Mouse (Mus musculus) adrenal gland (tissue): ENCODE results near the gene Lmntd1.

Experiments used
- intact Hi-C: fragments of 180-260 bp; cut with DNase I; formaldehyde crosslinking; loops from one replicate; pipeline ENCODE4 v1.15.1; 2025

The Lmntd1 gene

DNA sequence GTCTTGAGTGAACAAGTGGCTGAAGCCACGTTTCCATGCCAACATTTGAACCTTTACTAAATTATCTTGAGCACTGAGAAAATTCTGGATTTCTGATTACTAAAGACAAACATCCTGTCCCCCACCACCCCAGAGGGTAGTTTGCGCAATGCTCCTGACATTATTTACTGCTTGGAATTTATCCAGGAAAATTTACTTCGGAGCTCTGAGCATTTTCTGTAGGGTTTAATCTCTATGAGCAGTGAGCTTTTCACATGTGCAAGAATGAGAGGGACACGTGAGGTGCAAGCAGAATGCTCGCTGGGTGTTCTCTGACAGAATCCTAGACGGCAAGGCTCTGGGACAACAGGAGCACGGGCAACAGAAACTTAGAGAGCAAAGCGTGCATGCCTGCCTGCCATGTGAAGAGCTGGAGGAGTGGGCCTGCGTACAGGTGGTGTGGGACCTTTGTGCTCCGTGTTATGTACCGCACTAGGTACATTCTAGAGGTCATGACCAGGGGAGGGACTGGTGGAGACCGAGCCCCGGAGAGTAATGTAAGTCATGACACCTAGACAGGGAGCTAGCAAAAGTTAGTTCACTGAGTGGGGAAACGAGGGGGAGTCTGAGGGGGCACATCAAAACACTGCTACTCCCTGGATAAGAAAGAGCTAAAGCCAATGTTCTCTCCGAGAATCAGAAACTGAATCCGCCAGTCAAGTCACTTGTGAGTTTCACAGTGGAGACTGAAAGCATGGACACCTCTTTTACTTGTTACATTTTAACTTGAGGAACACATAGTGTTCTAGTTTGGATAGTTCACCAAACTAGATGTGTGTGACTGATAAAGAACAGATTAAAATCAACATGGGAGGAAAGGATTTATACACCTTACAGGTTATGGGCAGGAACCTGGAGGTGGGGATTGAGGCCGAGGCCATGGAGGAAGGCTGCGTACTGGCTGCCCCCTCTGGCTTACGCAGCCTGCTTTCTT is 114.3 kb downstream of the Lmntd1 start:
- intact Hi-C loops, result no loop called here

DNA sequence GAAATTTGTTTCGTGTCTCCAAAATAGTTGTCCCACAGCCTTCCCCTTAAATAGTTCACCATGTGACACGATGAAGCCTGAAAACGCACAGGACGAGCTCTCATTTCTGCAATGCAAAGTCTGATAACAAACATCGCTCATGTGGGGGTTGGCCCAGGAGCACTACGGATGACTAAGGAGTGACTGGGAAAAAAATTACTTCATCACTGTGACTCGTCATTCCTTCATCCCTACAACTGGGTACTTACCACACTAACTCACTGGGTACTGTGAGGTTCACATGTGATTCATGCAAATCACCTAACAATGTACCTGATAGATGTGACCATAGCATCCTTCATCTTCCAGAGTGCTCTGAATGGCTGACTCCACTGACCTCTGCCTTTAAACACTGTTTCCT is 118.4 kb downstream of the Lmntd1 start:
- intact Hi-C loops, result no loop called here

DNA sequence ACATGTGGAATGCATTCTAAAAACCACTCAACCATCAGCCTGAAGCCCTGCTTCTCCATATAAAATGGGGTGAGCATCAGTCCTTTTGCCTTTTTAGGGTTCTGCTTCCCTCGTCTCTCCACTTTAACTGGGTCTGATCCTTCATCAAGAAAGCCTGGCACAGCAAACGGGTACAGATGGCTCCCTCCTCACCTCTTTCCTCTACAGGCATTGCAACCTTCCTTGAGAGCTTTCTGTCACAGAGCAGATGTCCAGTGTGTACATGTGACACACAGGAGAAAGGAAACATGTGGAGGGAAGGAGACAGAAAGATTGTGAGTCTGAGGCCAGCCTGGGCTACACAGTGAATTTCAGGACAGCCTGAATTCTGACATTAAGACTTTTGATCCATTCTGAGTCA is 125.9 kb downstream of the Lmntd1 start:
- intact Hi-C loops, result no loop called here

DNA sequence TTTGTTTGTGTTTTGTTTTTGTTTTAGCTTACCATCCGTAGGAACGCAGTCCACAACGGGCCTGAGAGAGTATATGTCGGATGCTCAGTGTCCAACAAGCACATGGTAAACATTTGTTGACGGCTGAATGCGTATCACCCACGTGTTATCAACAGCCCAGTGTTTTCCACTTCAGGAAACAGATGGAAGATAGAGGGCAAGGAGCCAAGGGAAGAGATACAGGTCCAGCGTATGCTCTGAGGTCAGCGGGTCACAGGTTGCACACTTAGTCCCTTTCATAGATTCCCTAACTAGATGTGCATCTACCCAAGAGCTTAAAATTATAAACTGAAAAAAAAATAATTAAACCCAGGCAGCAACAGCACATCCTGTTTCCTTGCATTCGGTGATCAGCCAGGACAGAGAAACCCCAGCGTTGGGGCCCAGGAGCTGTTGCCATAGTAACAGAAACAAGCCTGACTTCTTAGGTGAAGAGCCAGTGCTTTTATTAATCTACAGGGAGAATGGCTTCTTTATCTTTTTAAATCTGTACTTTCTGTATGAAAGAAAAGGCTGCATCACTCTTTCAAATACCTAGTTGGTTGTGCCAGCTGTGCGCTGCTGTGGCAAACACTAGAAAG is 128.0 kb downstream of the Lmntd1 start:
- intact Hi-C loops, result no loop called here

DNA sequence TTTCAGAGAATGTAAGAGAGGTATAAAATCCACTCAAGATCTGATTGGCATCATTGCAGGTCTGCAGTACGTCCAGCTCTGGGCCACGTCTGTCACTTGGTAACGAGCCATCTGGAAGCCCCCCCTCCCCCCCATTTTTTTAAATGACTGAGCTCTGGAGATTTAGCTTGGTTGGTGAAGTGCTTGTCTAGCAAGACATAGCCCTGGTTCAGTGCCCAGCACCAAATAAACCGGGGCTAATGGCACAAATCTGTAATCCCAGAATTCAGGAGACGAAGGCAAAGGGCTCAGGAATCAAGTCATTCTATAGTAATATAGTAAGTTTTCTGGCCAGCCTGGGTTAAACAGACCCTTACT is 130.8 kb downstream of the Lmntd1 start:
- intact Hi-C loops, result no loop called here

DNA sequence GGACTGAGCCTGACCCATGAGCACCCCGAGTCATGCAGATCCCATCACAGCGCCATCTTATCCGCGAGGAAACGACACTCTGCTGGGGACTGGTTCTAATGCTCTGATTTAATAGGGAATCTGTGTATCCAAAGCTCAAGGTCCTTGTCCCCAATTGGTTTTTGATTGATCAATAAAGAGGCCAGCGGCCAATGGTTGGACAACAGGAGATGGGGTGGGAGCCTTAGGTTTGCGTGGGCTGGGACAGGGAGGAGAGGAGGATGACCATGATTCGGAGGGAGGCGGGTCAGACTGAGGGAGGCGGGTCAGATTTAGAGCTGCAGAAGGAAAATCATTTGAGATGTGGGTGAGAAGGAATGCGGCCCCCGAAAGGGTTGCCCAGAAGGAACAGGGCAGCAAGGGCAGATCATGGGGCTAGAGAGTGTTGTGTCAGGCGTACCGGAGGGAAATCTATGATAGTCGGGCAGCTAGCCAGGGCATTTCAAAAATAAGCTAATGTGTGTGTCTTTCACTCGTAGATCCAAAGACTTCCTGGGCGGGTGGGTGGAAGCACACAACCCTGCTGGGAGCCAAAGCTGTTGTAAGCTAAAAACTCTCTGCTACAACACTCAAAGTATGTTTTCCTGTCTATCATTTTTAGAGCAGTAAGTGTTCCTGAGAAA is 131.3 kb downstream of the Lmntd1 start:
- intact Hi-C loops, result no loop called here

DNA sequence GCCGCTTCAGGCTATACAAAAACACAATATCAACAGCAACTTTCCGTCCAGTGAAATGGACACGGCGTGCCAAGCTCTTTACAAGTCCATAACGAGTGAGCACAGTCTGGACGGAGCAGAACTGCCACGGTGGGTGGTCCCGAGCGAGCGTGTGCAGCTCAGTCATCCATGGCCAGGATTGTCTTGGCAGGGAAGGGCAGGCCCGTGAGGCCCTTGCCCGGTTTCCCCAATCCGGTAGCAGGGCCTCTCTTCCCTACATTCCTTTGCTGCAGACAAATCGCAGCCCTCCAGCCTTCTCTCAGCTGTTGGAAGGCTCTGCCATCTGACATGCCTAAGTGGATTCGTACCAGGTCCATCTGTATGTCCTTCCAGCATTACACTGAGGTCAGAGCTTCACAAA is 132.2 kb downstream of the Lmntd1 start:
- intact Hi-C loops, result no loop called here

DNA sequence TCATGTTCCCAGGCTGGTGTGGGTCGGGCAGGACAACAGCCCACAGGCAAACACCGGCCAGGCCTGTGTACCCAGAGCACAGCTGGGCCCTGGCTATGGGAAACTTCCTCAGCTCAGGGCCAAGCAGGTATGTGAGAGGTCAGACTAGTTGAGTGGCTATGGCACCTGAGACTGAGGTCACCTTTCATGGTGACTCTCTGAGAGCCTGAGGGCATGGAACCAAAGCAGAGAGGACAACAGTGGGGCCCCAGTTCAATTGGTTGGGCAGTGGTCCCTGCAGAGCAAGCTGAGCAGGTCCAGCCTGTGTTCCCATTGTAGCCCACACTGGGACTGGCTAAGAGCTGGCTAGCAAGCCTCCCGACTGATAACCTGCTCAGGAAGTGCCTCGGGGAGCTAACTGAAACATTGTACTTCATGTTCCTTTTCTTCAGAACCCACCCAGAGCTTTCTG is 135.3 kb downstream of the Lmntd1 start:
- intact Hi-C loops, result no loop called here

DNA sequence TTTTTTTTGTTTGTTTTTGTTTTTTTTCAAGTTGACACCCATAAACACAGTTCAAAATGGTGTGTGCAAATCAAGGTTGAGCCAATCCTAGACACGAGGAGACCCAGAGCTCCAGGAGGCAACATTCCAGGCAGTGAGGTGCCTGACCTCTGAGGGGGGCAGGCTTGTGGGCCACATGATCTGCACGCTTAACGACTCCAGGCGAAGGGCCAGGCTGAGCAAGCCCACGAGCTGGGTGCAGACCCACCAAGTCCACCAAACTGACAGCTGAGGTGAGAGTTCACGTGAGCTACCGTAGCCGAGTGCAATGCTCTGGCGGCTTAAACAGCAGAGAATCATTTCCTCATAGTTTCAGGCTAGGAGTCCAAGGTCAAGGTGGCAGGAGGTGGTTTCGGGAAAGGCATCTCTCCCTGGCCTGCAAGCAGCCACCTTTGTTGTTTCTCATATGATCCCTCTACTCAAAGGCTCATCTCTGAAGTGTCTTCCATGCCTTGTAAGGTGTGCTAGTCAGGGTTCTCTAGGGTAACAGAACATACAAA is 136.7 kb downstream of the Lmntd1 start:
- intact Hi-C loops, result no loop called here

DNA sequence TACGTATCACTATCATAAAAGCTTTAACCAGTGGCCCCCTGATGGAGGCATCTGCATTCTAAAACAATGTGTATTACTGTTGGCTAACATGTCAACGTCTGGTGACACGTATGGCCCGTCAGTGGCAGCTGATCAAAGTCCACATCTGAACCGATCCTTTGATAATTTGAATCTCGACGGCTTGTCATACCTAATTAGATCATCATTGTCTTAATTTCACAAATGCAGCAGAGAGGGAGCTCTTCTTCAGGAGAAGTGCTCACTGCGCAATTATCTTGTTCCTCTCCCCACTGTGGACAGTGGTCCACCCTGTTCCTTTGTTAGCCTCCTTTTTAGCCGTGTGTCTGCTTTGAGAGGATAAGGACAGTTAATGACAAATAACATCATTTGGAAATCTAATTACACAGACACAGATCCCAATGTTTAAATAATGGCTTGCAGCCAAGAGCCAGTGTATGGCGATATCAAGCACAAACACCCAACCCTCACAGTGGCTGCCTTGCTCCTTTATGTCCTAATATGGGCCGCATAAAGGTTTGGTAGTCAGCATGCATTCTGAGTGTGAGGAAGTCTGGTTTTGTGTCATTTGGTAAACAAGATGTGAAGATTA is 142.4 kb downstream of the Lmntd1 start:
- intact Hi-C loops, result no loop called here

DNA sequence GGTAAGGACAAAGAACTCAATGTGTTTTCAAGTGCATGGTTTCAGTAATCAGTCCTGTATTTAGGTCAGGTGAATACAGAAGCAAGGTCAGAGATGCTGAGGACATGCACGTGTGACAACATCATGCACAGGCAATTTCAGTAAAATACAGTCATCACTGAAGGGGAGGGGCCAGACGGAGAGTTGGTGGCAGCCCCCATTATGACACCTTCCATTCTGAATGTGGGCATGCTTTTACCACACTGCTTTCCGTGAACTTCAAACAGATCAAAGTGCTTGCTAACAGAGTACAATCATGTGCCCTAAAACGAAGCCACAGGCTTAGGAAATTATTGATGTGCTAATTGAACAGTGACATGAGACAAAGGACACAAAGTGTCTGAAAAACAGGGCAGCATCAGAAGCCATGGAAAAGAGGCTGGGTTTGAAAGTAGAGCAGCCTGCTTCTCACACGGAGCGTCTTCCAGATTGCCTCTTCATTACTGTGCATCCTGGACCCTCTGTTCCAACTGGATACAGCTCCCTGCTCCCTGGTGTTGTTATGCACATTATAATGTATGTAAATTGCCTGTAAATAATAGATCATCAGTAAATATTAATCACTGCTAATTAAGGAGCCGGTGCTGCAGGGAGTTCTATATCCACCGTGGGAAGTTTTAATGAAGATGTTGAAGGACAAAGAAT is 144.7 kb downstream of the Lmntd1 start:
- intact Hi-C loops, result no loop called here

DNA sequence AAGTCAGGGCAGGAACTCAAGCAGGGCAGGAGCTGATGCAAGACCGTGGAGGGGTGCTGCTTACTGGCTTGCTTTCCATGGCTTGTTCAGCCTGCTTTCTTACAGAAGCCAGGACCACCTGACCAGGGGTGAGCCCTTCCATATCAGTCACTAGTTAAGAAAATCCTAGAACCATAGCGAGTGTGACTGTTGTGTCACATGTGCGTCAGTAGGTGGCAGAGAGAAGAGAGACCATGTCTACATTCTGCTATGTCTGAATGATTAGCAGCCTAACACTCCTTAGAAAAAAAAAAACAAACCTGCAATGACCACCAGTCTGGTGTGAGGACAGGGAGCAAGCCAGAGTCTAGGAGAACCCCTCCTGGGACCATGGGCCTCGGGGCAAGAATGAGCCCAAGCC is 150.1 kb downstream of the Lmntd1 start:
- intact Hi-C loops, result no loop called here

DNA sequence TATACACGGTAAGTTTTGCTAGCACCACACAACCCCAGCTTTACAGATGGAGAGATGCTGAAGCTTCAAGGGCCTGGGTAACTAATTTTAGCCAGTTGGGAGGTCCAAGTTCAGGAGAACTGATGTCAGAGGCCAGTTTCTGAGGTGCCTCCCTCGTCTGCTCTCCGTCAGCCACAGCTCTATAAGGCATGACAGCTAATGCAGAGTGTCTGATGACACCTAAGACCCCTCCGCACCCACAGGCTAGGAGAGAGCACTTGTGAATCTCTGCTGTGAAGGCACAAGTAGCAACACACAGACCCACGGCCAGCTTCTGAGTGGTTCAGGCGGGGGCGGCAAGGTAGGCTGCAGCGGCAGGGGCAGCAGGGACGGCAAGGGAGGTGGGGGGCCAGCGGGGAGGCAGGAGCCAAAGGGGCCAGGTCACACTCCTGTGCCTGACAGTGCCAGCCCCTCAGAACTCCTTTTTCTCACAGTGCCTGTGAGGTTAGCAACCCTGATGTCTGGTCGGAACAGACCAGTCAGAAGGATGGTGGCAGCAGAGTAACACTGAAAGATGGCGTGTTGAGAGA is 151.4 kb downstream of the Lmntd1 start:
- intact Hi-C loops, result no loop called here

DNA sequence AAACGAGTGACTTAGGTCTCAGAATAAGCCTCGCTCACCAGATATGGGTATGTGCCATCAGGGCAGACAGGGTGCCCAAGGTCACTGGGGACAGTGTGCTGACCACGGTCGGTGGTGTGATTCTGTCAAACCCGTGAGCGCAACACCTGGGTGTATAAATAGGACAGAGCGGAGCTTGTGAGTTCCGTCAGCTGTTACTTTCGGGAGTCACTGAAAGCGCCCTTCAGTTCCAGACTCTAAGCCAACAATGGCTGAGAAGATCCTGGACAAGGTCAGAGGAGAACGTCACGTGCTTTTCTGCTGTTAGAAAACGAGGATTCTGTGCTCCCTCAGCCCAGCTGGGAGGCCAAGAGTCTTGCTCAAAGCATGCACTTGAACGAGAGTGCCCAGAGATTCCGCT is 157.1 kb downstream of the Lmntd1 start:
- intact Hi-C loops, result no loop called here

DNA sequence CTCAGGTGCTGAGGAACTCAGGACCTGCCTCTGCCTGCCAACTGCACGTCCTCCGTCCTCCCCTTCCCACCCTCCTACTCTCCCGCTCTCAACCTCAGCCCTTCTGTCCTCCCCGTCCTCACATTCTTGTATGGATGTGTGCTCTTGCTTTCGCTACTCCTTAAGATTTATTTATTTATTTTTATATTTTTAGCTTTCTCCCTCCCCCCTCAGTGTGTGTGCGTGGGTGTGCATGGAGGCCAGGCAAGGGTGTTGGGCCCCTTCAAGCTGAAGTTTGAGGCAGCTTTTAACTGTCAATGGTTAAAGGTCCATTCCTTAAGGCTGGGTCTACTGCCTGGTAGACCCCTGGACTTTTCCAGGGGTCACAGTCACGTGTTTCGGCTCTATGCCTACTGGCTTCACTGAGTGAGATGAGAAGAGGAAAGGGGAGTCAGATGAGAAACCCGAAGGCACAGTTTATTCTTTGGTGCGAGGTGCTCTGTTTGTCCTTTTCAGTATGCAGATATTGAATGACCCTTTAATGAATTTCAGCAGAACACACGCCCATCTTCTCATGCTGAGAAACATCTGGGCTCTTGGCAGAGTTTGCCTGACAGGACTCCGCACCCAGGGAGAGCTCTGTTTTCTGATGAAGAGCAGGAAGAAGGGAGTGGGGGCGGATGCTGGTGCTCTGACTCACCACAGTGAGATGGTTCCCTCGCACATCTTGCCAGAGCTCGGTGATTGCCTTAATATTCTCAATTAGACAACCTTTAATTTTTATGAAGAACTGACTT is 163.3 kb downstream of the Lmntd1 start:
- intact Hi-C loops, result no loop called here

DNA sequence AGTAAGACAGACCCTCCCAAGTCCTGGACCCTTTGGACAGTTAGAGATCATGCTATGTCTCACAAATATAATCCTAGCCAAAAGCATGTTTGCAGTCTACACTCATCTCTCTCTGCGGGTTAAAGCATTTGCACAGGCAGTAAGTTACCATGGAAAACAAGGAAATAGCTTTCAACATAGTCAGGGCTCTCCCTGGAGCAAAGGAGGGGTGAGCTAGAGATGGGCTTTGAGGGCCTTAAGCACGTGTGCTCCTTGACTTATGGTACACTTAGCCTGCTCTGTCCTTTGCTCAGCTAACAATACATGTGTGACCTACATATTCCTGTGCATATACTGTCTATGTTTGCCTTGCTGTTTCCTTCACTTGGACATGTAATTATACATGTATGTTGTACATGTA is 165.8 kb downstream of the Lmntd1 start:
- intact Hi-C loops, result loop anchor here (10.0 kb wide), 3 partner anchors 146 to 296 kb away; partner anchors contain the start of gene Rassf8

DNA sequence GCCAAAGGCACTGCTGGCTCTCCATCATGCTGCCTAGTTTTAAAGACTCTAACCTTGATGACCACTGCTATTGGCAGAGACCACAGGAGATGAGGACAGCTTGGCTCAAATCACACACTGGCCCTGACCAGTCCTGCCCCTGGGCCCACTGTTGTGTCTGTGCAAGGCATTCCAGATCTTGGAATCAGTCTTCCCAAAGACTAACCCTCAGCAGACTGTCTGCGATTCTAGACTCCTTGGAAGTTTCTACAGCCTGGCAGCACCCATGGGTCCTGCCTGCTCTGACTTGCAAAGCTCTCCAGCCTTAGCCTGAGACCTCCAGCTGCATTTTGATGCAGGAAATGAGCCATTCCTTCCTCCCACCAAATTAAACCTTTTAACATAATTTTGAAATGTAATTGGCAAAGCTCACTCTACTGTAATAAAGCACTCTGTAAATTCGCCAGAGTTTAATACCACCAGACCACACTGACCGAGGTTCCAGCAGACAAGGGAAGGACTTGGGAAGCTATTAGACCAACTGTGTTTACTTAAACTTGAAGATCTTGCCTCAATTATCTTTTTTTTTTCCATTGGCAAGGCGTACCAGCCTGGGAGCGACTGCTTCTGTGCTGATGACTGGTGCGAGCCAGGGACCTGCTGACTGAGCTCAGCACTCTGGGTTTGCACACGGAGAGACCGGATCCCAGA is 168.2 kb downstream of the Lmntd1 start:
- intact Hi-C loops, result loop anchor here (10.0 kb wide), 3 partner anchors 149 to 299 kb away; partner anchors contain the start of gene Rassf8

DNA sequence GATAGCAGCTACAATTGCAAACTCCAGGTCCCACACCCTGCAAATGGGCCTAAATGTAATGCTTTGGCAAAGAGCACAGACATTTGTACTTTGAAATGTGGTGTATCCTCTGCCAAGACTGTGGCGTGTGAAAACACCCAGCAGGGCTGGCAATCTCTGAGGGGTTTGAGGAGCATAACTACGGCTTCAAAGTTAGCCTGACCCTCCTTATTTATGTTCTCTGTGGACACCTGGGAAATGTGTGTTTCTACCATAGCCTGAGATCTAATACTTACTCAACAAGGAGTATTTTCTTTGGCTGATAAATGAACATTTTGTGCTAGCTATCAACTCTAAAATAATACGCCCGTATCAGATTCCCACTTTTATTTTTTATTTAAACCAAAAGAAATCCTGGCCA is 168.7 kb downstream of the Lmntd1 start:
- intact Hi-C loops, result loop anchor here (10.0 kb wide), 3 partner anchors 149 to 299 kb away; partner anchors contain the start of gene Rassf8

DNA sequence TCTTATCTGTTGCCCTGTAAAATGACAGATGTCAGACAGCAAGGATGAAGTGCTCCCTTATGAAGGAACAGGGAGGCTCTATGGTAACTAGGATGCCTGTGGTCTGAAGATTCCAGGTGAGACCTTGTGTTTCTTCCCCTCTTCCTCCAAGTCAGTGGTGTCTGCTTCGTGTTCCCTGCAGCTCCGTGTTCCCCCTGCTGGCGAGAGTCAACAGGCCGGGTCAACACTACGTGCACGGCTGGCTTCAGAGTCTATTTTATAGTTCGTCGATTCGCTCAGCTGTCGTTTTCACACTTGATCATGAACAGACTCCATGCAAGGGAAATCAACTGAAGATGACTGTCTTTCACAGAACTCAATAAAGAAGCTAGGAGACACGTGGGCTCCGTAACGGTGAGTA is 171.3 kb downstream of the Lmntd1 start:
- intact Hi-C loops, result loop anchor here (5.0 to 10.0 kb wide), 4 partner anchors 152 to 350 kb away; partner anchors contain the start of gene Rassf8
